Mouse (Mus musculus): ENCODE data around the gene Dppa1. TPM values are rescaled to one million over a fixed set of nuclear protein-coding genes. Genes with fewer than 3 reads are reported as not detected.
"Not testable (repeated sequence)": the region's sequence is repeated elsewhere in the genome, so short reads cannot be mapped to it uniquely, and the experiment has no call there.

Dppa1 gene
- polyA plus RNA-seq (2014; fragmentation: Nextera tagmentation; extraction: Ambion mirVana), result not detected in 2 replicates

DNA sequence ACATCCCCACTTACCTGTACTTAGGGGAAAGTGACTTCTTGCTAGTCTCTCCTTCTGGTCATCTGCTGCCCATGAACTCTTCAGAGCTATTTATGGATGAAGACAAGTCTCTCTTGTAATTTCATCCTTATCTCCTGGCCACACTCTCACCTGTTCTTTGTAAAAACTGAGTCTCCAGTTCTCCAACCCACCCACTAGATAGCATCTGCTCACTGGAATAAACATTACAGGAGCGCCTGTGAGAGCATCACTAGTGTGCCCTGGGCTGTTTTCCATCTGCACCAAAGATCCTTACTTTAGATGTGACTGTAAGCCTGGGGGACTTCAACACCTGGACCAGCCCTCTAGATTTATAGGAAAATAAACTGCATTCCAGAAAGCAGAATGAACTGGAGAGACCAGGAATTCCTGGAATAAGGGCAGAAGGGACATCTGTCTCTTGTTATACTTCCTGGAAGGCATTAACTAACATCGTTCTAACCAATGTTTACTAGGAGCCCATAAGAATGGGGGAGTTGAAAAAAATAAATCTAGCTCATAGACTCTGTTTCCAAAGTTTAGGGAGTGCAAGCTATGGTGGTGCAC, at the start of gene Dppa1:
Gene Dppa1, minus strand, starts transcription at position 51 of the 585 bp plus-strand sequence.
- no peak within 1 kb of the TSS for H3K4me2 ChIP-seq (ENCODE audit: low read depth, severe bottlenecking)
- 31% methylated on average over 2 of the region's 2 CpGs for WGBS
- H3K27ac ChIP-seq (replicated peaks; ENCODE audit: low read depth, low read length), result no peak within 1 kb of the TSS
- no peak for ATAC-seq (ENCODE audit: insufficient number of reproducible peaks, low FRiP score, low TSS enrichment, low read depth)
- no peaks in the 10 kb centered on the region for H3K27me3 ChIP-seq (ENCODE audit: control insufficient read depth, insufficient read depth, low read length)
- H3K9me3 ChIP-seq (ENCODE audit: control insufficient read depth, low read length), result no peaks in the 10 kb centered on the region
- no peaks in the 10 kb centered on the region for H3K36me3 ChIP-seq (ENCODE audit: control insufficient read depth, insufficient read depth, low read length)
- H3K4me3 ChIP-seq (ENCODE audit: low read depth, low read length), result no peak within 1 kb of the TSS
- no peak within 1 kb of the TSS for H3K9ac ChIP-seq (ENCODE audit: low read length)
- peak; percentile 21 for DNase-seq (ENCODE audit: low spot score)
- no peaks in the 10 kb centered on the region for H3K4me1 ChIP-seq (ENCODE audit: control insufficient read depth, insufficient read depth, low read length)

DNA sequence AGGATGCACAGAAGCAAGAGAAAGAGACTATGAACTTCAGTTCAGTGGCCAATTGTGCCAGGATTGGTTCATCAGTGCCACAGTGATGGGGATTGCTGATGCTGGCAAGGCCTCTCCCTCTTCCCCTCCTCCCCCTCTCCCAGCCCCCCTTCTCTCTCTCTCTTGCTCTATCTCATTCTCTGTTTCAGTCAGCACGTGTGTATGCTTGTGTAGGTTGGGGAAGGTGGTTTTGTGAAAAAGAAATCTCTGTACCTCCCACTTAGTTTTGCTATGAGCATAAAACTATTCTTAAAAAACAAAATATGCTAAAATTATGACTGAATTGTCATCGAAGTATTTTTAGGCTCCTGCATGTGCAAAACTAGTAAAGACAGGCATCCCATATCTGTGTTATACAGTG, 38.9 kb upstream of the Dppa1 start:
- DNase-seq (ENCODE audit: low spot score) (no peak), ATAC-seq (ENCODE audit: insufficient number of reproducible peaks, low FRiP score, low TSS enrichment, low read depth) (no peak)
- H3K4me3 ChIP-seq (ENCODE audit: low read depth, low read length), result no peak overlapping the region
- H3K27ac ChIP-seq (replicated peaks; ENCODE audit: low read depth, low read length), result no peak overlapping the region
- no peaks in the 10 kb centered on the region for H3K9me3 ChIP-seq (ENCODE audit: control insufficient read depth, low read length)
- H3K4me1 ChIP-seq (ENCODE audit: control insufficient read depth, insufficient read depth, low read length), result no peaks in the 10 kb centered on the region
- no peak overlapping the region for H3K4me2 ChIP-seq (ENCODE audit: low read depth, severe bottlenecking)
- no peaks in the 10 kb centered on the region for H3K27me3 ChIP-seq (ENCODE audit: control insufficient read depth, insufficient read depth, low read length)
- 68% methylated on average over 2 of the region's 2 CpGs for WGBS
- H3K9ac ChIP-seq (ENCODE audit: low read length), result no peak overlapping the region
- H3K36me3 ChIP-seq (ENCODE audit: control insufficient read depth, insufficient read depth, low read length), result no peaks in the 10 kb centered on the region

DNA sequence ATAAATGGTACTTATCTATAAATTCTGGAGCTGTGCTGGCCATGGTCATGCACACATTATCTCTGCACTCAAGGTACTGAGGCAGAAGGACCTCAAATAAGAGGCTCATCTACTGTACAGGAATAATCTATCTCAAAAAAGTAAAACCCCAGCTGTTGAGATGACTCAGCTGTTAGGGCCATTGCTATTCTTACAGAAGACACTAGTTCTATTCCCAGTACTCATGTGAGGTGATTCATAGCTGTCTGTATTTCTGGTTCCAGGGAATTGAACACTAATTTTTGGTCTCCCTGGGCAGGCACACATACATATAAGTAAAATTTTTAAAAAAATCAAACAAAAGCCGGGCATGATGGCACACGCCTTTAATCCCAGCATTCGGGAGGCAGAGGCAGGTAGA, 38.0 kb upstream of the Dppa1 start:
- no peaks in the 10 kb centered on the region for H3K36me3 ChIP-seq (ENCODE audit: control insufficient read depth, insufficient read depth, low read length)

DNA sequence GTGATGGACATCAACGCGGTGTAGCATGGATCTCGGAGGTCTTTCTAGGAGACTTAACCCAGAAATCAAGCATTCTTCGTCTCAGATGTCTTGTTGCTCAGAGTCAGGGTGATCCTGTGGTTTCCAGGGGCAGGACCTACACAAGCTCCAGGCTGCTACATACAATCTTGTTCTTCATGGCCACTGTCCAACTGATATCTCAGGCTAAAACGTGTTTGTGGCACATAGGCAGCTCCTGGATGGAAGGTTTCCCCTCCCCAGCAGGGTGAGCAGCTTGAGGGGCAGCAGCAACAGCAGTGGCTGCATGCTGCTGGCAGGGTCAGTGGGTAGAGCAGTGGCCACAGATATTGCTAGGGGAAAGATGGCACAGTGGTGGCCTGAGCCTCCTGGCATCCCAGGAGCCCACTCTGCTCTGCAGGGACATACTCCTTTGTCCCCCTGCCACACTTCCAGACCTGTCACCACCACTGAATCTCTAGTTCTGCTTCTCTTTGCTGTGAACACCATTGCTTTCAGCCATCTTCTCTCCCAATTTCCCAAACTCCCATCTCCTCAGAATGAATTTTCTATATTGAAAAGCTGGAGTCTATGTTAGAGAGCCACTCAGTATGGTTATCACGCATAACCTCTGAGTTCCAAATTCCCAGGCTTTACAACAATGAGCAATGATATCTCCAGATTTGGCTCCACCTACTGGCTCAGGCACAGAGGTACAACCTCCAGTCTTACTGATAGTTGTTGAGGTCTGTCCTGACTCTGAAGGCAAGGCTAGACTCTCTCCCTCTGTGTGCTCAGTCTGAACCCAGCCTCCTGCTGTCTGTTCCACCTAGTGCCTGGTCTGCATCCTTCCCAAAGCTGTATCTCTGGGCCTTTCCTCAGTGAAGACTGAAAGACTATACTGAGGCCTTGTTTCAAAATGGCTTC, 36.8 kb upstream of the Dppa1 start:
- no peak overlapping the region for H3K27ac ChIP-seq (replicated peaks; ENCODE audit: low read depth, low read length)
- H3K4me1 ChIP-seq (ENCODE audit: control insufficient read depth, insufficient read depth, low read length), result no peaks in the 10 kb centered on the region
- H3K9me3 ChIP-seq (ENCODE audit: control insufficient read depth, low read length), result no peaks in the 10 kb centered on the region
- H3K9ac ChIP-seq (ENCODE audit: low read length), result no peak overlapping the region
- ATAC-seq (ENCODE audit: insufficient number of reproducible peaks, low FRiP score, low TSS enrichment, low read depth), result peak; percentile 62; the same call in 1 of the 2 replicates
- H3K4me3 ChIP-seq (ENCODE audit: low read depth, low read length), result no peak overlapping the region
- DNase-seq (ENCODE audit: low spot score), result peak; percentile 58
- H3K27me3 ChIP-seq (ENCODE audit: control insufficient read depth, insufficient read depth, low read length), result no peaks in the 10 kb centered on the region
- H3K4me2 ChIP-seq (ENCODE audit: low read depth, severe bottlenecking), result no peak overlapping the region
- WGBS, result 65% methylated on average over 6 of the region's 6 CpGs
- no peaks in the 10 kb centered on the region for H3K36me3 ChIP-seq (ENCODE audit: control insufficient read depth, insufficient read depth, low read length)

More for the DNA sequence above, 38.0 kb upstream of the Dppa1 start:
- no peak overlapping the region for H3K27ac ChIP-seq (replicated peaks; ENCODE audit: low read depth, low read length)
- H3K9me3 ChIP-seq (ENCODE audit: control insufficient read depth, low read length), result no peaks in the 10 kb centered on the region
- no peak overlapping the region for H3K9ac ChIP-seq (ENCODE audit: low read length)
- no peak overlapping the region for H3K4me3 ChIP-seq (ENCODE audit: low read depth, low read length)
- no peak for DNase-seq (ENCODE audit: low spot score)
- H3K4me1 ChIP-seq (ENCODE audit: control insufficient read depth, insufficient read depth, low read length), result no peaks in the 10 kb centered on the region
- WGBS, result 94% methylated on average over 3 of the region's 3 CpGs
- ATAC-seq (ENCODE audit: insufficient number of reproducible peaks, low FRiP score, low TSS enrichment, low read depth), result no peak
- H3K4me2 ChIP-seq (ENCODE audit: low read depth, severe bottlenecking), result no peak overlapping the region
- H3K27me3 ChIP-seq (ENCODE audit: control insufficient read depth, insufficient read depth, low read length), result no peaks in the 10 kb centered on the region

DNA sequence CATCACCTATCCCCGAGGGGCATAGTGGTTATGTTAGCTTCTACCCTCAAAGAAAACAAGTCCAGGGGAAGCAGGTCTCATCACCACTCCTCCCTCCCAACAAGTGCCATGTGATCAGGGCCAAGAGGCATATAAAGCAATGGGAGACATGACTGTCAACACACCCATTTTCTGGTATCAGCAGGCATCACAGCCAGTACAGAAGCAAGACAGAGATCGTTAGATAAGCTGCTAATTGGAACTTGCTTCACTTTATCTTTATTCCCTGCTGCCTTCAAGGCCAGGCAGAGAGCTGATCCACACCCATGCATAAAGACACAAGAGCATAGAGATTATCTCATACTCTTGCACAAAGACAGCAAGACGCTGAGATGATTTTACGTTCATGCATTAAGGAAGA, 34.2 kb upstream of the Dppa1 start:
- WGBS, result 73% methylated on average over 4 of the region's 4 CpGs
- no peak for ATAC-seq (ENCODE audit: insufficient number of reproducible peaks, low FRiP score, low TSS enrichment, low read depth)

DNA sequence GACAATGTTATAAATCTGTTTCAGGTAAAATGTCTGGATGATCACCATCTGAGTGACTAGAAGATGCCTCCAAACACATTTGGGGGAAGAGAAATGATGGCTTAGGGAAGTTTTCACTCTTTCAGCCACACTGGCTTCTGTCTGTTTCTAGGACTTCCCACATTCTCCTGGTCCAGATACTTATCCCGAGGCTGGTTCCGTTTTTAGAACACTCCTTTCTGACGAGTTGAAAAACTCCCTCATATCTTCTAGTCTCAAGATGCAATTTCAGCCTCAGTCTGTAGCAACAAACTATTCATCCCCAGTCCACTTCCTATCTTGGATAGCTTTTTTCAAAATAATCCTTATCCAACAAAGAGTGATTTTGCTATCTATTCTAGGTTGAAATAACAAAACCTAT, 23.4 kb upstream of the Dppa1 start:
- Histone ChIP-seq H3K27me3 (ENCODE audit: control insufficient read depth, insufficient read depth, low read length) (no peaks in the 10 kb centered on the region), H3K4me3 (ENCODE audit: low read depth, low read length) (no peak overlapping the region), H3K4me2 (ENCODE audit: low read depth, severe bottlenecking) (no peak overlapping the region), H3K36me3 (ENCODE audit: control insufficient read depth, insufficient read depth, low read length) (no peaks in the 10 kb centered on the region), H3K9me3 (ENCODE audit: control insufficient read depth, low read length) (no peaks in the 10 kb centered on the region), H3K27ac (replicated peaks; ENCODE audit: low read depth, low read length) (no peak overlapping the region), H3K9ac (ENCODE audit: low read length) (no peak overlapping the region), H3K4me1 (ENCODE audit: control insufficient read depth, insufficient read depth, low read length) (no peaks in the 10 kb centered on the region)
- 89% methylated on average over 3 of the region's 3 CpGs for WGBS
- DNase-seq (ENCODE audit: low spot score), result no peak
- no peak for ATAC-seq (ENCODE audit: insufficient number of reproducible peaks, low FRiP score, low TSS enrichment, low read depth)

More for the DNA sequence above, 34.2 kb upstream of the Dppa1 start:
- Histone ChIP-seq H3K9me3 (ENCODE audit: control insufficient read depth, low read length) (no peaks in the 10 kb centered on the region), H3K4me3 (ENCODE audit: low read depth, low read length) (no peak overlapping the region), H3K4me1 (ENCODE audit: control insufficient read depth, insufficient read depth, low read length) (no peaks in the 10 kb centered on the region), H3K27me3 (ENCODE audit: control insufficient read depth, insufficient read depth, low read length) (no peaks in the 10 kb centered on the region), H3K27ac (replicated peaks; ENCODE audit: low read depth, low read length) (no peak overlapping the region), H3K36me3 (ENCODE audit: control insufficient read depth, insufficient read depth, low read length) (no peaks in the 10 kb centered on the region), H3K9ac (ENCODE audit: low read length) (no peak overlapping the region), H3K4me2 (ENCODE audit: low read depth, severe bottlenecking) (no peak overlapping the region)
- no peak for DNase-seq (ENCODE audit: low spot score)

DNA sequence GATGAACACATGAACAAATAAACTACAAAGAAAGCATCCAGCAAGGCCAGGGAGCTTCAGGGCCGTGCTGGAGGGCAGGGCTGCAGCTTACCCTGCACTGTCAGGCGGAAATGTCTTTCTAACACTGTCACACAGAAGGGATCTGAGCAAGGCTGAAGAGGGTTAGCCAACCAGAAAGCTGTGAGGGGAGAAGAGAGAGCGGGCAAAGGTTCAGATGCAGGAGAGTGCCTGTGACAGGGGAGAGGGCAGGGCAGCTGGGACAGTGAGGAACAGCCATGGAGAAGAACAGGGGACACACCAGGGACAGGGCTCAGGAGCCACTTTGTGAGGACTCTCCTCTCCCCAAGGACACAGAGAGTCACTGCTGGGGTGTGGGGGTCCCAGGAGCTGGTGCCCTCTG, 20.6 kb upstream of the Dppa1 start:
- not testable (repeated sequence) for ATAC-seq (ENCODE audit: insufficient number of reproducible peaks, low FRiP score, low TSS enrichment, low read depth); DNase-seq (ENCODE audit: low spot score); H3K27ac ChIP-seq (replicated peaks; ENCODE audit: low read depth, low read length); H3K4me2 ChIP-seq (ENCODE audit: low read depth, severe bottlenecking); H3K4me3 ChIP-seq (ENCODE audit: low read depth, low read length); H3K9me3 ChIP-seq (ENCODE audit: control insufficient read depth, low read length); H3K4me1 ChIP-seq (ENCODE audit: control insufficient read depth, insufficient read depth, low read length); H3K27me3 ChIP-seq (ENCODE audit: control insufficient read depth, insufficient read depth, low read length); H3K36me3 ChIP-seq (ENCODE audit: control insufficient read depth, insufficient read depth, low read length); H3K9ac ChIP-seq (ENCODE audit: low read length)
- WGBS, result 74% methylated on average over 3 of the region's 3 CpGs

DNA sequence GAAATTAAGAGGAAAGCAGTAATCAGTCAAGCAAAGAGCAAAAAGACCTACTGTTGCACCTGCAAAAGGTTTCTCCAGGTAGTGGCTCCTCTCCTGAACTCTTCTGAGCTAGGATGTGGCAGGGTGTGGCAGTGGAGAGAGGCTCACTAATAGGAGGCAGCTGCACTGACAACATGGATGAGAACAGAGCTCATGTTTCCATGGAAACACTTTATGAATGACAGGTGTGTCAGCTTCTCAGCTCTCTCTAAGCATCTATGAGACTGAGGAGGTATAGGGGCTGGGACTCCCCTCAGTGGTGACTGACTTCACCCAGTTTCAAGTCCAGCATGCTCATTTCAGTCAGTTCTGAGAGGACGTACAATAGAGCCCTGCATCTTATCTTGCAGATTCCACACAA, 15.8 kb upstream of the Dppa1 start:
- WGBS, result 97% methylated on average over 1 of the region's 1 CpGs
- no peaks in the 10 kb centered on the region for H3K27me3 ChIP-seq (ENCODE audit: control insufficient read depth, insufficient read depth, low read length)
- ATAC-seq (ENCODE audit: insufficient number of reproducible peaks, low FRiP score, low TSS enrichment, low read depth), result no peak

More for the DNA sequence above, 15.8 kb upstream of the Dppa1 start:
- no peak for DNase-seq (ENCODE audit: low spot score)
- Histone ChIP-seq H3K4me1 (ENCODE audit: control insufficient read depth, insufficient read depth, low read length) (no peaks in the 10 kb centered on the region), H3K27ac (replicated peaks; ENCODE audit: low read depth, low read length) (no peak overlapping the region), H3K4me2 (ENCODE audit: low read depth, severe bottlenecking) (no peak overlapping the region), H3K4me3 (ENCODE audit: low read depth, low read length) (no peak overlapping the region), H3K9ac (ENCODE audit: low read length) (no peak overlapping the region), H3K36me3 (ENCODE audit: control insufficient read depth, insufficient read depth, low read length) (no peaks in the 10 kb centered on the region), H3K9me3 (ENCODE audit: control insufficient read depth, low read length) (no peaks in the 10 kb centered on the region)
